Mouse (Mus musculus) megakaryocyte, adult 5-6 weeks (primary cell): ENCODE results near the gene Adamts5. TPM values are rescaled to one million over a fixed set of nuclear protein-coding genes. Genes with fewer than 3 reads are reported as not detected.

Experiments
- ATAC-seq: 2 replicates; pipeline ENCODE4 v1.8.0; 2016; ENCODE audit warnings: mild to moderate bottlenecking, inconsistent platforms; ENCODE audit not compliant: poor library complexity, severe bottlenecking
- total RNA-seq, 2 experiments: library from RNA; stranded (forward) in 1 of 2; stranded (reverse) in 1 of 2; fragments of 153-499, 151-499 nt in 1 of 2; fragments of 221-1000, 200-1000 nt in 1 of 2; gene quantifications; 2 replicates each; pipeline versions ENCODE4 v1.2.3 to v1.2.4; 2015 to 2017

Gene Adamts5
- total RNA-seq, 2 experiments from 2014 or later, result 0.02 to 0.04 TPM

GRCm38 (mm10) chr16:85822330-85822916 is 79.2 kb downstream of the Adamts5 start:
- no peak for ATAC-seq

GRCm38 (mm10) chr16:85819808-85820458 is 81.7 kb downstream of the Adamts5 start:
- no peak for ATAC-seq

GRCm38 (mm10) chr16:85814116-85814515 is 87.5 kb downstream of the Adamts5 start:
- no peak for ATAC-seq

- ATAC-seq, result no peak
Observed at GRCm38 (mm10) chr16:85807626-85808025, 94.0 kb downstream of the Adamts5 start.

GRCm38 (mm10) chr16:85807072-85807471 is 94.6 kb downstream of the Adamts5 start:
- ATAC-seq, result peak; percentile 59; the same call in 1 of the 2 replicates

Other genes with a start within 250 kb of the Adamts5 start
- gene Adamts1, start 98.7 kb downstream of the Adamts5 start, total RNA-seq (2015), result not detected in 2 replicates
- not detected in 2 replicates for gene Adamts1, start 98.7 kb downstream of the Adamts5 start, total RNA-seq (2017)